ENCODE assay signal across 16 mouse cellular contexts in genomic region chr5:5354684-5355368, GRCm38 (mm10).
"Had no signal": no experiment of that assay in that cellular context is flagged by ENCODE, and none has a peak within 500 bp of the region (broad histone marks: within the 10 kb centered on the region; RNA-seq: fewer than 3 reads in every experiment).

No protein-coding gene starts in this region.

- H3K4me2 ChIP-seq: liver, embryonic 15.5 days; lung, embryonic 14.5 days; midbrain, embryonic 11.5 days; midbrain, embryonic 13.5 days; midbrain, embryonic 15.5 days; neural tube, embryonic 12.5 days; stomach, embryonic 15.5 days had no signal

- H3K27ac ChIP-seq: liver, embryonic 15.5 days; macrophage; midbrain, embryonic 13.5 days; midbrain, embryonic 15.5 days; neural tube, embryonic 12.5 days; stomach, embryonic 15.5 days; stomach, postnatal 0 days had no signal

- H3K36me3 ChIP-seq: liver, embryonic 15.5 days; midbrain, embryonic 13.5 days; midbrain, embryonic 15.5 days; neural tube, embryonic 12.5 days; stomach, embryonic 15.5 days had no signal

- H3K4me3 ChIP-seq: liver, embryonic 15.5 days; megakaryocyte, embryonic 14.5 days; midbrain, embryonic 13.5 days; midbrain, embryonic 15.5 days; neural tube, embryonic 12.5 days; stomach, embryonic 15.5 days had no signal

- H3K9ac ChIP-seq: liver, embryonic 15.5 days; liver, postnatal 0 days; lung, embryonic 14.5 days; midbrain, embryonic 13.5 days; midbrain, embryonic 15.5 days; neural tube, embryonic 12.5 days; stomach, embryonic 15.5 days had no signal

- ATAC-seq: liver, postnatal 0 days; midbrain, embryonic 13.5 days; midbrain, embryonic 15.5 days had no signal

- H3K27me3 ChIP-seq: liver, embryonic 15.5 days; megakaryocyte, embryonic 14.5 days; midbrain, embryonic 13.5 days; midbrain, embryonic 15.5 days; neural tube, embryonic 12.5 days; stomach, embryonic 15.5 days had no signal

- H3K9me3 ChIP-seq: liver, embryonic 15.5 days; midbrain, embryonic 13.5 days; midbrain, embryonic 15.5 days; neural tube, embryonic 12.5 days; stomach, embryonic 15.5 days had no signal

- H3K4me1 ChIP-seq: liver, embryonic 15.5 days; neural tube, embryonic 12.5 days had no signal

- DNase-seq: liver, postnatal 0 days; lung, embryonic 14.5 days; lung, postnatal 10 days; right cerebral cortex, postnatal 14 days; thymus, adult 2 months; thymus, postnatal 25 days; thymus, postnatal 4 days had no signal
